Mouse (Mus musculus): Measurements from ENCODE around the gene Manf. TPM values are rescaled to one million over a fixed set of nuclear protein-coding genes. Genes with fewer than 3 reads are reported as not detected.
A peak's percentile ranks its signal among the peaks of the same experiment; 100 is the strongest.

Manf gene
- polyA plus RNA-seq, 1 experiment from 2014 or later: 180 TPM

- Histone ChIP-seq H3K36me3 (no peaks in the 10 kb centered on the region), H3K4me1 (replicated peaks) (peaks cover 18% of the 10 kb centered on the region), H3K9me3 (no peaks in the 10 kb centered on the region), H3K9ac (peak overlapping the region; percentile 57), H3K4me2 (peak overlapping the region; percentile 96), H3K4me3 (peak overlapping the region; percentile 92), H3K27me3 (no peaks in the 10 kb centered on the region), H3K27ac (replicated peaks) (peak overlapping the region; percentile 70)
- WGBS: 49% methylated on average over 15 of the region's 15 CpGs
- no peak for ATAC-seq (ENCODE audit: low FRiP score, low read depth)
Measured at GRCm38 (mm10) chr9:106821050-106821617, 70.6 kb downstream of the Manf start.

- H3K36me3 ChIP-seq: no peaks in the 10 kb centered on the region
- H3K9me3 ChIP-seq: no peaks in the 10 kb centered on the region
- no peak overlapping the region for H3K4me3 ChIP-seq
- H3K27ac ChIP-seq (replicated peaks): no peak overlapping the region
- no peak overlapping the region for H3K4me2 ChIP-seq
- no peaks in the 10 kb centered on the region for H3K27me3 ChIP-seq
- peaks cover 18% of the 10 kb centered on the region for H3K4me1 ChIP-seq (replicated peaks)
- 100% methylated on average over 1 of the region's 1 CpGs for WGBS
- H3K9ac ChIP-seq: no peak overlapping the region
- ATAC-seq (ENCODE audit: low FRiP score, low read depth): no peak
Measured at GRCm38 (mm10) chr9:106819201-106819600, 72.6 kb downstream of the Manf start.

GRCm38 (mm10) chr9:106818191-106818590 lies 73.6 kb downstream of the Manf start:
- Histone ChIP-seq H3K27me3 (no peaks in the 10 kb centered on the region), H3K4me3 (no peak overlapping the region), H3K9me3 (no peaks in the 10 kb centered on the region), H3K4me1 (replicated peaks) (peaks cover 14% of the 10 kb centered on the region), H3K36me3 (no peaks in the 10 kb centered on the region), H3K9ac (no peak overlapping the region), H3K27ac (replicated peaks) (no peak overlapping the region), H3K4me2 (no peak overlapping the region)
- no peak for ATAC-seq (ENCODE audit: low FRiP score, low read depth)
- 83% methylated on average over 6 of the region's 6 CpGs for WGBS

GRCm38 (mm10) chr9:106806503-106806902 lies 85.3 kb downstream of the Manf start:
- Histone ChIP-seq H3K27me3 (no peaks in the 10 kb centered on the region), H3K4me2 (no peak overlapping the region), H3K36me3 (no peaks in the 10 kb centered on the region), H3K9ac (no peak overlapping the region), H3K4me3 (no peak overlapping the region), H3K27ac (replicated peaks) (no peak overlapping the region), H3K9me3 (no peaks in the 10 kb centered on the region), H3K4me1 (replicated peaks) (no peaks in the 10 kb centered on the region)
- ATAC-seq (ENCODE audit: low FRiP score, low read depth): no peak
- WGBS: 70% methylated on average over 4 of the region's 4 CpGs

GRCm38 (mm10) chr9:106790831-106791230 lies 100.9 kb downstream of the Manf start:
- no peak overlapping the region for H3K9ac ChIP-seq
- H3K36me3 ChIP-seq: no peaks in the 10 kb centered on the region
- peaks cover 23% of the 10 kb centered on the region for H3K4me1 ChIP-seq (replicated peaks)
- 78% methylated on average over 6 of the region's 6 CpGs for WGBS
- H3K4me2 ChIP-seq: no peak overlapping the region
- no peak overlapping the region for H3K27ac ChIP-seq (replicated peaks)
- H3K9me3 ChIP-seq: no peaks in the 10 kb centered on the region
- H3K27me3 ChIP-seq: no peaks in the 10 kb centered on the region
- H3K4me3 ChIP-seq: no peak overlapping the region
- ATAC-seq (ENCODE audit: low FRiP score, low read depth): no peak

- no peaks in the 10 kb centered on the region for H3K9me3 ChIP-seq
- H3K4me2 ChIP-seq: peak overlapping the region; percentile 67
- no peaks in the 10 kb centered on the region for H3K27me3 ChIP-seq
- peak overlapping the region; percentile 94 for H3K4me3 ChIP-seq
- ATAC-seq (ENCODE audit: low FRiP score, low read depth): peak; percentile 31; the same call in 1 of the 2 replicates
- peak overlapping the region; percentile 99 for H3K9ac ChIP-seq
- H3K36me3 ChIP-seq: no peaks in the 10 kb centered on the region
- H3K27ac ChIP-seq (replicated peaks): peak overlapping the region; percentile 84
- H3K4me1 ChIP-seq (replicated peaks): peaks cover 24% of the 10 kb centered on the region
- 18% methylated on average over 10 of the region's 10 CpGs for WGBS
Measured at GRCm38 (mm10) chr9:106789363-106789762, 102.4 kb downstream of the Manf start.

GRCm38 (mm10) chr9:106788812-106789321 lies 102.9 kb downstream of the Manf start, which contains the start of gene Rad54l2:
Rad54l2 (minus strand) TSS chr9:106789194.
- H3K4me3 ChIP-seq: peak within 1 kb of the TSS; percentile 94
- ATAC-seq (ENCODE audit: low FRiP score, low read depth): peak; percentile 91
- H3K9ac ChIP-seq: peak within 1 kb of the TSS; percentile 99
- WGBS: under 1% methylated on average over 48 of the region's 49 CpGs
- no peaks in the 10 kb centered on the region for H3K27me3 ChIP-seq
- peaks cover 24% of the 10 kb centered on the region for H3K4me1 ChIP-seq (replicated peaks)
- H3K27ac ChIP-seq (replicated peaks): peak within 1 kb of the TSS; percentile 84
- no peaks in the 10 kb centered on the region for H3K36me3 ChIP-seq
- H3K9me3 ChIP-seq: no peaks in the 10 kb centered on the region
- H3K4me2 ChIP-seq: peak within 1 kb of the TSS; percentile 67

Other genes with a start within 250 kb of the Manf start
- gene Grm2, start 235.9 kb downstream of the Manf start, polyA plus RNA-seq (2015; fragmentation: Nextera tagmentation; extraction: Ambion mirVana): 8.7 and 9.7 TPM in 2 replicates
- gene Tex264, start 206.1 kb downstream of the Manf start, polyA plus RNA-seq (2015; fragmentation: Nextera tagmentation; extraction: Ambion mirVana): 69.6 and 79.0 TPM in 2 replicates
- 6.1 and 7.4 TPM in 2 replicates for gene Rad54l2, start 102.8 kb downstream of the Manf start, polyA plus RNA-seq (2015; fragmentation: Nextera tagmentation; extraction: Ambion mirVana)
- 18.2 and 19.2 TPM in 2 replicates for gene Dcaf1, start 70.1 kb downstream of the Manf start, polyA plus RNA-seq (2015; fragmentation: Nextera tagmentation; extraction: Ambion mirVana)
- 18.5 and 18.8 TPM in 2 replicates for gene Rbm15b, start 4.6 kb downstream of the Manf start, polyA plus RNA-seq (2015; fragmentation: Nextera tagmentation; extraction: Ambion mirVana)

Data from hindbrain, embryonic 15.5 days (tissue).